Mouse (Mus musculus) NIH3T3 (cell line): ENCODE measurements around the gene Cd34.

Source experiments
- DNase-seq: peaks from one replicate; pipeline ENCODE4 v3.0.0-alpha.2; 2012; ENCODE audit warnings: low read depth

Gene Cd34

DNA sequence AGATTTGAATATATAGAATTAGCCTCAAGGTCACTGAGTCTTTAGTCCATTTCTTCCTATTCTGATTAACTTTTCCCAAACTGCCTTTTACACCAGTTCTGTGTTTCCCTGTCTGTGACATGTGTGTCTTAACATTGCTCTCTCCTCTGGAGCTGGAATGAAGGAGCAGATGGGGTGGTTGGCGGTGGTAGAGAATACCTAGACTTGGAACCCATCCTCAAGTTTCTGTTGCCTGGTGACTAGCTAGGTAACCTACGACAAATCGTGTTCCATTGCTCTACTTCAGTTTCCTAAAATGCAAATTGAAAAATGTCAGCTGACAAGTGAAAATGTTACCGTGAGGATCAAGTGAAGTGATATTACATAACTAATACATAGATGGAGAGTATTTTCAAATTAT, 33.4 kb downstream of the Cd34 start:
- no peak for DNase-seq

GRCm38 (mm10) chr1:194976164-194976516, 37.5 kb downstream of the Cd34 start:
- peak; percentile 96 for DNase-seq

DNA sequence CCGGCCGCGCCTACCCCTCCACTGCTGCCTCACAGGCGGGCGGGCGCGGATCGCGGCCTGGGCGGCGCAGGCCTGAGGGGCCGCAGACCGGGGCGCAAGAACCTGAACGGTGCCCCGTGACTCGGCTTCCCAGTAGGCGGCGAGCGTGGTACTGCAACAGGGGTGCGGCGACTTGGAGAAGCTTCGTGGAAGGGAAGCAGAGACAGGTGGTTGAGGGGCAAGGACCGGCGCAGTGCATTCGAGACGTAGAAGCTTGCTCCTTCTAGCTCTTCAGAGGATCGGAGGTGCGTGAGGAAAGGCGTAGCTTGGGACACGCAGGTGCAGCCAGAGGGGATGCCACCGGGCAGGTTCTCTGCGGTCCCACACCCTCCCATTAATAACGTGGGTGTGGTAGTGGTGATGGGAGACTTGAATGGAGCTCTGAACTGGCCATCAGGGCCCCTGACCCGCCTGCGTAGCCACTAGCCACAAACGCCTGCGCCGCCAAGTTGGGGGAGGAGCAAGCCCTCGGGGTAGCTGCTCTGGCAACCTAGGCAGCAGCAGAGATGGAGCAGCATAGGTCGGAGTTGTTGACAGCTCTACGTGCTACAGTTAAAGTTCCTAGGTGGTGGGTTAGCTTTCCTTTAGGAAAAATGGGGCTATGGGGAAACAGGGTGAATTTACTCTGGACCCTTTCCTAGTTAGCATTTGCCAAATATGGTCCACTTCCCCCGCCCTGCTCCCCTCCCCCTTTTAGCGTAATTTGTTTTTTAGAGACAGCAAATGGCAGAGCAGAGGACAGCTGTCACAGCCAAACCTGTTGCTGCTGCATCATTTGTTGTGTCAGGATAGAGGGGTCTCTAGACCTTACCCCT, 38.1 kb downstream of the Cd34 start:
- peak; percentile 84 for DNase-seq

DNA sequence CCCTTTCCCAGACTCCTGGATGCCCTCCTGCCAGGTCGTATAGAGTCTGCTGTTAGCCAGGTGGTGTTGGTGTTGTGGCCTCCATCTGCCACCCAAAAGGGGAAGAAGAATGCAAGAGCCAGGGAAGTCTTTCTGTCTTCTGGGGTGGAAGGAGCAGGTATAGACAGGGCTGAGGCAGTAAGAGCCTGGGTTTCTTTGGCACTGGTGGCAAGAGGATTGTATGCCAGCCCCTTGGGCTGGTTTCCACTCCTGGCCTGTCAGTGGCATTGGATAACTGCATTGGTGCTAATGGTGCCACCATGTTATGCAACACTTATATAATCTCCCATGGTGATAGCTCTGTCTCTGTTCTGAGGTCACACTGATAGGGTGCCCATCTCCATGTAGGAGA, 38.7 kb downstream of the Cd34 start:
- DNase-seq: no peak

DNA sequence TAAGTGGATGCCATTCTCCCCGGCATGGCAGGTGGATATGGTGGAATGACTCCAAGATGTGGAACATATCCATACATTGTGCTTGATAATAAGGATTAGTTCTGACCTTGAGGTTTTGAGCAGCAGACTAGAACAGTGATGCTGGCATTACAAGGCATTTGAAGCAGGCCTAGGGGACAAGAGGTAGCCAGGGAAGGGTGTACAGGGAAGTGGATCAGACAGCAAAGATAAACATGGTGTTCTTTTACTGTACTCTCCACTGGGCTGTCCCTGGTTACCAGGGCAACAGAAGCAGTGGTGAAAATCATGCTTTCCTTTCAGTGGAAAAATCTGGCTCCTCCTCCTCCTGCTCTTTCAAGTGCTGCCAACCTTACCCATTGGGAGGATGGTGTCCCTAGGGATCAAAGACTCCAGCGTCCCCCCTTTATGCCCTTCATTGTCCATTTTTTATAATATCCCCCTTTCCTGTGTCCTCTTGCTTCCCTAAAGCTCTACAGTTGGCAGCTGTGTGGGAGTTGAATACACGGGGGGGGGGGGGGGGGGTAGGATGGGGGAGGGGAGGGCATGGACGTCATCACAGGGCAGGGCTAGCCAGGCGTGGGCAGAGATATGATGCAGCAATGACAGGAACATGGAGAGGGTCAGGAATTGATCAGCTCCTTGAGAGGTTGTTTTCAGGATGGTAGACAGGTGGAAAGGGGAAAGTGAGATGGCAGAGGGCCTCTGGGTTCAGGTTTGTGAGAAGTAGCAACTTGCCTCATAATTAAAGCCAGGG, 39.5 kb downstream of the Cd34 start:
- DNase-seq: peak; percentile 36

GRCm38 (mm10) chr1:194980826-194981435, 42.3 kb downstream of the Cd34 start:
- DNase-seq: no peak

DNA sequence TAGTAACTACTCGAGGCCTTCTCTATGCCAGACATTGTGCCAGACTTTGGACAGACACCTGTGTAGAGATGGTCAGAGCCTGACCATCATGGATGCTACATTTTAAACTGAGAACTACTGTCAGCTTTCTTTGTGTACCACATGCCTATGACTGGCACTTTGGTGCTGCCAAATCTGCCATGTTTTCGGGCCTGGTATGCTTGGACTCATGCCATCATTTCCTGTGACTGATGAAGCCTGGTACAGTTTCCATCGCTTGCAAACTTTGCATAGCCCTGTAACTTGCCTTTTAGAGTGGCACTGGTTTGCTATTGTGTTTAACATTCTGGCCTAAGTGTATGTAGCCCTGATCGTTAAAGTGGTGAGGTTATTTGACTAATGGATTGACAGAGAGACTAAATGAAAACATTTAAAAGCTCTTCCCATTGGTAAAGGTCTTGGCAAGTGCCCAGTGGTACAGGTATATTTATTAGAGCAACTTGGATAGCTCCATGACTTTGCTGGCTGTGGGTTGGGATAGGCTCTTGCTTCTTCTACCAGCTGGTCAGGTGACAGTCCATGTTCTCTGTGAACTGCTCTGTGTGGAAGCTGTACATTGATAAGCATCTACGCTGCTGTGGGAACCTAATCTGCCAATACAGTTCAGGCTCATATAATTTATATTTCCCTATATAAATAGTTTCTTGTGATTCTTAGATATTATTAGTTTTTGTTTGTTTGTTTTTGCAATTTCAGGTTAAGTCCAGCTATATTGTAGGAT, 44.5 kb downstream of the Cd34 start:
- no peak for DNase-seq

- DNase-seq: no peak
Measured at GRCm38 (mm10) chr1:194984914-194985313, 46.3 kb downstream of the Cd34 start.

DNA sequence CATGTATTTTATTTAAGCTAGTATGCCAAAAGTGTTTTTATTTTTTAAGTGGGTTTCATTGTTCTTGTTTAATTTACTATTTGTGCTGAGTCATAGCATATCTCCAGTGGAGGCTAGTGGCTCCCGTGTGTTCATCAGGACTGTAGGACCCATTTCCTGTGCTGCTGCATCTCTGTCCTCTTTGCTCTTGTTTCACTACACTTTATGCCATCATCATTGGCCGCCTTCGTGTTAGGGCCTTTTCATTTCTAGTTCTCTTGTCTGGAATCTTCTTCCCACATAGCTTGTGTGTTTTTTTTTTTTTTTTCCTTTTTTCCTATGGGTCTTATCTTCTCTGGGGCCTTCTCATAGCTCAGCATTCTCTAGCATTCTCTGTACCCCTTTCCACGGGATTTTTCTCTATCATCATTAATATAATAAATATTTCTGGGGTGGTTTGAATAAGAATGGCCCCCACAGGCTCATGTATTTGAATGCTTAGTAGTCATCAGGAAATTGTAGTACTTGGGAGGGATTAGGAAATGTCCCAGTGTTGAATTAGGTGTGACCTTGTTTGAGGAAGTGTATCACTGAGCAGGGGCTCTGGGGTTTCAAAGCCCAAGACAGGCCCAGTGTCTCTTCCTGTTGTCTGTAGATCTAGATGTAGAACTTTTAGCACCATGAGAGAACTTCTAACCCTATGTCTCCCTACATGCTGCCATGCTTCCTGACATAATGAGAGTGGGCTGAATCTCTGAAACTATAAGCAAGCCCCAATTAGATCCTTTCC, 47.0 kb downstream of the Cd34 start:
- no peak for DNase-seq

DNA sequence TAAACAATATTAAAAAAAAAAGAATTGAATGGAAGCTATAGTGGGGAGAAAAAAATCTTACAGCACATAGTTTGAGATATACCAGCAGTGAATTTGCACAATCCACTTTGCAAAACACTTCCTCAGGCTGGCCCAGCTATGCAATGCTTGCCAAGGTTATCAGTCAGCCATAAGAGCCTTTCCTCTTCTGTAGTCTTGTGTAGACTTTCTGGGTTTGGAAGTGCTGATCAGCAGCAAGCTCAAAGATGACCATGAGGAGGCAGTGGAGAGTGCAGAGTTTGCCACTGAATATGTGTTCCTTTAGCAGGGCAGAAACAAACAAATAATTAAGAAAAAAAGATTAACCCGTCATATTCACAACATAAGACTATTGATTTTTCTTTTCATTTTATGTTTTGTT, 50.4 kb downstream of the Cd34 start:
- no peak for DNase-seq

DNA sequence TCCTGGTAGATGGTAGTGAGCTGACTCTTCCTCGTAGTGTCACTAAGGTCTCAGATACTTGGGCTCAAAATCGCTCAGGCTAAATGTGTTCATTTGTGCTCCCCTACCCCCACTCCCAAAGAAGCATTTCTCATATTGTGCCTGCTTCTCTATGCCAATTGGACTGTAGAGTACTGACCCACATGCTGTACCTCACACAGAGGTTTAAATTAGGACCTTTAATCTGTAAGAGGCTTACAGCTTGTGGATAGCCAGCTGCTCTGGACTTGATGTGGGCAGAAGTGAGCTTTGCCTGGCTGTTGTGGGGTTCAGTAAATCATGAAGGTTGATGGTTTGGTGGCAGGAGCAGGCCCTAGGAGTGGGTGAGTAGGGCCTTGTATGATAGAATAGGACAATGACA, 52.4 kb downstream of the Cd34 start:
- DNase-seq: no peak

DNA sequence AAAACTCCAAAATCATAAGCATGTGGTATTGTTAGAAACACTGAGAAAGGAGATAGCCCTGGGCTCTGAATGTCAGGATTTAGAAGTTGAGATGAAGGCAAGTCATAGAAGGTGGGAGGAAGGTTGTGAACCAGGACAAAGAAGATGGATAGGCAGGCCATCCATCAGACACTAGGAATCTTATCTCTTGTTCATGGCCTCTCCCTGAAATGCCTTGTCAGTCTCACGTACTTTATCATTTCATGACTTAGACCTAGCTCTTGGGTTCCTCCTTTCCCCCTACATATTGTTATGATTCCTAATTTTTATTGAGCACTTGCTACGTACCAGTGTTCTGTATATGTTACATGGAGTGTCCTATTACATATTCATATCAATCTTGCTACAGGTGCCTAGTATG, 53.0 kb downstream of the Cd34 start:
- DNase-seq: no peak

- no peak for DNase-seq
Measured at GRCm38 (mm10) chr1:194992589-194993317, 54.1 kb downstream of the Cd34 start.

GRCm38 (mm10) chr1:194993409-194993988, 54.9 kb downstream of the Cd34 start:
- DNase-seq: no peak

GRCm38 (mm10) chr1:194994262-194994661, 55.6 kb downstream of the Cd34 start:
- no peak for DNase-seq

DNA sequence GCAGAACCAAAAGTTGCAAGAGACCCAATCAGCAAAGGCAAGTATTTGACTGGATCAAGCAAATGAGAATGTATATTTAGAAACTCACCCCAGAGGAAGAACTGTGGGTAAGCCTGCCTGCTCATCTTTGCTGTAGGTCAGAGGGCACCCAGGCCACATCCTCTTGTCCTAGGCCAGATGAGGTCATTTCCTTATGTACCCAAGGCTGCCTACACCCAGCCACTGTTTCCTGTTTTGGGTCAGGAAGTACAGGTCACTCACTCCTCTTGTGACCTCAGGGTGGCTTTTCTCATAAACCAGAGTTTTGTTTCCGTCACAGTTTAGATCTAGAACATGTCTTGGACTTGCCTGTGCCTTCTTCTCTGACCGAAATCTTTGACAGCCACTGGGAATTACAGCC, 56.6 kb downstream of the Cd34 start:
- DNase-seq: no peak

DNA sequence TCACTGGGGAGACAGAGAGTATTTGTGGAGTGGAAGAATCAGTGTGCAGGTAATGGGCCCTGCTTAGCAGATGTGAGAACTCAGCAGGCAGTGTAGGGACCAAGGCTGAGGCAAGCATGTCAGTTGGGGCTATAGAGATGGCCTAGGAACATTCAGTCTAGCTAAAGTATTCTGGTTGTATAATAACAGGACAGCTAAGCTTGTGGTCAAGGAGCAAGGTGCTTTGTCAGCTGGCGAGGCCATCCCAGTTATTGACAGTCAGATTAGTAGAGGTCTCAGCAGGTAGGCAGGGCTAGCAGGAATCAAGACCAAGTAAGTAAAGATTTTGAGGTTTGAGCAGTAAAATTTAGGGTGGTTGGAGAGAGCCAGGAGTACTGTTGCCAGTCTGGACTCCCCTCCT, 59.8 kb downstream of the Cd34 start:
- DNase-seq: no peak

DNA sequence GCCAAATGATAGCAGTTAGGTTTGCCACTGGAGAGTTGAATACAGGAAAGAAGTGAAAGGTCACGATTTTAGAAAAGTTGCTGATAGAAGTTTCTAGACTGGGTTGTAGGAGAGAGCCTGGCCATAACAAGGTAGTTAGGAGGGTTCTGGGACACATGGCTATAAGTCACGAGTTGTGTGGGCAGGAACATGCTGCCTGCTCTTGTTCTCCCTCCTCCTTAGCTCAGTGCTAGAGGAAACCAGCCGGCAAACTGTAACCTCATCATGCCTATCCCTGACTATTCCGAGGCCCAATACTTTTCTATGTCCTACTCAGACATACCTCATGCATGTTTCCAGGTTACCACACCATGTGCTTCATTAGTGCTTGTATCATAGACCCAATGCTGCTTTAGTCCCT, 64.7 kb downstream of the Cd34 start:
- no peak for DNase-seq

DNA sequence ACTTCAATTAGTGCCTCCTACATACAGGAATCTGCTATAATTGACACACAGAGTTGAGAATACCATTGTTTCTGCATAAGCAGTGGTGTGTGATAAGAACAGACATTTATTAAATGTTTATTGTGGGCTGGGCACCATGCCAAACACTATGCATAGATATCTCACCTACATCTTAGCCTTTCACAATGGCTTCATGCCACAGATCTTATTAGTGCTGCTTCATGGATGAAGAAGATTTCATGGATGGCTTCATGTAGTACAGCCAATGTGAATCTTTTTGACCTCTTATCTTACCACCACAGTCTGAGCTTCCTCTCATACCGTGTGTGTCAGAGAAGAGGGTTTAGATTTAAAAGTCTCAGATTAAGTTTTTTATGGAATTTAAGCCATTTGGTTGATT, 65.6 kb downstream of the Cd34 start:
- no peak for DNase-seq

GRCm38 (mm10) chr1:195006267-195006666, 67.6 kb downstream of the Cd34 start:
- DNase-seq: no peak
